Mouse (Mus musculus) lung, adult 2 months (tissue): ENCODE measurements around the gene Cers2. TPM values are rescaled to one million over a fixed set of nuclear protein-coding genes. Genes with fewer than 3 reads are reported as not detected.

Source experiments
- DNase-seq: peaks from one replicate; pipeline ENCODE4 v3.0.0; 2022
- H3K4me1 ChIP-seq: fragments of 200-500 bp; 2 replicates; pipeline ENCODE4 v1.6.1; 2011; ENCODE audit warnings: low read length; ENCODE audit not compliant: control insufficient read depth, insufficient read depth
- H3K4me3 ChIP-seq: fragments of 200-500 bp; replicated peaks from 2 replicates; pipeline ENCODE3; 2011; ENCODE audit warnings: low read depth, mild to moderate bottlenecking, control low read depth, low read length; ENCODE audit errors: extremely low read depth
- CTCF ChIP-seq: fragments of 200-500 bp; IDR thresholded peaks from 2 replicates; pipeline ENCODE4 v1.5.1; 2011; ENCODE audit warnings: mild to moderate bottlenecking, low read length, control low read depth; ENCODE audit not compliant: insufficient read depth
- POLR2A ChIP-seq: fragments of 200-500 bp; IDR thresholded peaks from 2 replicates; pipeline ENCODE4 v1.6.1; 2011; ENCODE audit warnings: low read depth, mild to moderate bottlenecking, control low read depth, low read length, borderline replicate concordance; ENCODE audit errors: extremely low read depth
- WGBS: fragments of 180-500 bp; shearing (Covaris S2); methylation state at CpG from one replicate; pipeline ENCODE4 v1.1.7; 2018; 5-methylcytosine and 5-hydroxymethylcytosine counted together
- polyA plus RNA-seq: library from polyadenylated mRNA; depleted of rRNA; stranded (reverse); fragments of >200 nt; gene quantifications from 2 replicates; pipeline ENCODE4 v1.2.3, GENCODE M21; 2012

Cers2 gene
- polyA plus RNA-seq, 1 experiment, result 181 TPM

GRCm38 (mm10) chr3:95286510-95286909 is 28.1 kb upstream of the Cers2 start:
- Histone ChIP-seq H3K4me1 (peaks cover 3% of the 10 kb centered on the region; the same call in 1 of the 2 replicates), H3K4me3 (no peak overlapping the region)
- DNase-seq, result no peak
- TF ChIP-seq POLR2A (no peak), CTCF (no peak)
- WGBS, result 46% methylated on average over 7 of the region's 7 CpGs

GRCm38 (mm10) chr3:95287541-95287940 is 27.1 kb upstream of the Cers2 start:
- TF ChIP-seq CTCF (no peak), POLR2A (no peak)
- Histone ChIP-seq H3K4me3 (no peak overlapping the region), H3K4me1 (peaks cover 3% of the 10 kb centered on the region; the same call in 1 of the 2 replicates)
- DNase-seq, result no peak
- 86% methylated on average over 3 of the region's 3 CpGs for WGBS

- Histone ChIP-seq H3K4me3 (no peak overlapping the region), H3K4me1 (no peaks in the 10 kb centered on the region)
- DNase-seq, result no peak
- WGBS, result 92% methylated on average over 4 of the region's 4 CpGs
- TF ChIP-seq CTCF (no peak), POLR2A (no peak)
Observed at GRCm38 (mm10) chr3:95289419-95289818, 25.2 kb upstream of the Cers2 start.

GRCm38 (mm10) chr3:95290156-95290555 is 24.4 kb upstream of the Cers2 start:
- WGBS, result 57% methylated on average over 6 of the region's 6 CpGs
- DNase-seq, result no peak
- no peaks in the 10 kb centered on the region for H3K4me1 ChIP-seq
- no peak overlapping the region for H3K4me3 ChIP-seq
- TF ChIP-seq CTCF, result no peak
- TF ChIP-seq POLR2A, result no peak

- Histone ChIP-seq H3K4me3 (no peak overlapping the region), H3K4me1 (peaks cover 4% of the 10 kb centered on the region)
- DNase-seq, result no peak
- no peak for TF ChIP-seq POLR2A
- no peak for TF ChIP-seq CTCF
- 72% methylated on average over 4 of the region's 4 CpGs for WGBS
Observed at GRCm38 (mm10) chr3:95291041-95291440, 23.6 kb upstream of the Cers2 start.

- 90% methylated on average over 2 of the region's 2 CpGs for WGBS
- Histone ChIP-seq H3K4me3 (no peak overlapping the region), H3K4me1 (peaks cover 12% of the 10 kb centered on the region)
- no peak for TF ChIP-seq CTCF
- TF ChIP-seq POLR2A, result no peak
- no peak for DNase-seq
Observed at GRCm38 (mm10) chr3:95292899-95293298, 21.7 kb upstream of the Cers2 start.

GRCm38 (mm10) chr3:95293537-95293936 is 21.1 kb upstream of the Cers2 start:
- H3K4me1 ChIP-seq, result peaks cover 14% of the 10 kb centered on the region
- no peak overlapping the region for H3K4me3 ChIP-seq
- TF ChIP-seq CTCF (no peak), POLR2A (no peak)
- no peak for DNase-seq
- 28% methylated on average over 11 of the region's 11 CpGs for WGBS

- 84% methylated on average over 7 of the region's 7 CpGs for WGBS
- Histone ChIP-seq H3K4me3 (no peak overlapping the region), H3K4me1 (peaks cover 14% of the 10 kb centered on the region)
- DNase-seq, result no peak
- TF ChIP-seq CTCF, result no peak
- TF ChIP-seq POLR2A, result no peak
Observed at GRCm38 (mm10) chr3:95294316-95294715, 20.3 kb upstream of the Cers2 start.

GRCm38 (mm10) chr3:95294718-95295117 is 19.9 kb upstream of the Cers2 start:
- WGBS, result 75% methylated on average over 5 of the region's 5 CpGs
- DNase-seq, result no peak
- Histone ChIP-seq H3K4me1 (peaks cover 14% of the 10 kb centered on the region), H3K4me3 (no peak overlapping the region)
- no peak for TF ChIP-seq POLR2A
- no peak for TF ChIP-seq CTCF

GRCm38 (mm10) chr3:95295321-95296102 is 19.1 kb upstream of the Cers2 start:
- TF ChIP-seq CTCF, result no peak
- no peak for TF ChIP-seq POLR2A
- 73% methylated on average over 11 of the region's 11 CpGs for WGBS
- Histone ChIP-seq H3K4me1 (peaks cover 14% of the 10 kb centered on the region), H3K4me3 (no peak overlapping the region)
- no peak for DNase-seq
